Mouse (Mus musculus): Measurements from ENCODE around the gene Ngp.
"Not testable (repeated sequence)": the region's sequence is repeated elsewhere in the genome, so short reads cannot be mapped to it uniquely, and the experiment has no call there.

GRCm38 (mm10) chr9:110377655-110378054 lies 41.9 kb upstream of the Ngp start:
- TF ChIP-seq CTCF, EP300 (IDR thresholded peaks at IDR 0.05; ENCODE audit: low read depth): not testable (repeated sequence)

Data from liver, embryonic 14.5 days (tissue).